Mouse (Mus musculus): ENCODE measurements at regions not wholly inside any gene's neighbourhood (a gene's known extent, or its start where the extent isn't known, plus 50 kb on each side); places are given as distances from the start of the nearest gene placed in this dataset.

- DNase-seq = no peak
Observed at GRCm38 (mm10) chr4:84224556-84224955, 450.5 kb downstream of the Bnc2 start.

Data from heart, adult 11 months (tissue).